Mouse (Mus musculus) kidney, postnatal 0 days (tissue): ENCODE data around the gene Cryaa. TPM values are rescaled to one million over a fixed set of nuclear protein-coding genes. Genes with fewer than 3 reads are reported as not detected.

ENCODE experiments used
- ATAC-seq: fragments of 200-750 bp; cut with Nextera tagmentation; replicated peaks from 2 replicates; pipeline ENCODE4 v1.8.0; 2017; ENCODE audit warnings: low read depth, moderate number of reproducible peaks, moderate TSS enrichment, moderate library complexity; ENCODE audit not compliant: low FRiP score
- DNase-seq: peaks from one replicate; pipeline ENCODE4 v3.0.0-alpha.2; 2016; ENCODE audit warnings: low spot score
- H3K27ac ChIP-seq: fragments of 300-500 bp; sonication (generic); 2 replicates; pipeline ENCODE4 v1.5.1; 2014; ENCODE audit warnings: mild to moderate bottlenecking
- H3K27me3 ChIP-seq: fragments of 300-500 bp; sonication (generic); 2 replicates; pipeline ENCODE4 v1.6.1; 2014; ENCODE audit warnings: low read length, mixed read lengths; ENCODE audit not compliant: insufficient read depth
- H3K36me3 ChIP-seq: fragments of 300-500 bp; sonication (generic); 2 replicates; pipeline ENCODE4 v1.6.1; 2014; ENCODE audit warnings: low read length, mixed read lengths; ENCODE audit not compliant: insufficient read depth
- H3K4me1 ChIP-seq: fragments of 300-500 bp; sonication (generic); replicated peaks from 2 replicates; pipeline ENCODE4 v1.6.1; 2014; ENCODE audit warnings: antibody characterized with exemption, low read length, mixed read lengths; ENCODE audit not compliant: insufficient read depth
- H3K4me2 ChIP-seq: fragments of 300-500 bp; sonication (generic); 2 replicates; pipeline ENCODE4 v1.6.1; 2014; ENCODE audit warnings: mild to moderate bottlenecking, low read length, moderate library complexity, mixed read lengths
- H3K4me3 ChIP-seq: fragments of 300-500 bp; sonication (generic); replicated peaks from 2 replicates; pipeline ENCODE4 v1.5.1; 2014; ENCODE audit warnings: low read depth, low read length
- H3K9ac ChIP-seq: fragments of 300-500 bp; sonication (generic); 2 replicates; pipeline ENCODE4 v1.6.1; 2014; ENCODE audit warnings: low read depth, low read length
- H3K9me3 ChIP-seq: fragments of 300-500 bp; sonication (generic); replicated peaks from 2 replicates; pipeline ENCODE4 v1.6.1; 2016; ENCODE audit warnings: low read length, inconsistent platforms, mixed read lengths
- CTCF ChIP-seq: IDR thresholded peaks from 2 replicates; pipeline ENCODE4 v1.5.1; 2016; ENCODE audit warnings: antibody characterized with exemption, low read depth, mild to moderate bottlenecking, moderate library complexity
- WGBS: fragments of 180-500 bp; shearing (Covaris S2); extraction: QIAGEN DNeasy Blood & Tissue Kit; methylation state at CpG from one replicate; pipeline ENCODE4 v1.1.7; 2014; 5-methylcytosine and 5-hydroxymethylcytosine counted together
- polyA plus RNA-seq: library from polyadenylated mRNA; unstranded; fragments of >200 nt; fragmentation: Nextera tagmentation; extraction: Ambion mirVana; gene quantifications from 2 replicates; pipeline ENCODE4 v1.2.1, GENCODE M21; 2015

Gene Cryaa
- polyA plus RNA-seq, 1 experiment from 2014 or later: 0.22 TPM

DNA sequence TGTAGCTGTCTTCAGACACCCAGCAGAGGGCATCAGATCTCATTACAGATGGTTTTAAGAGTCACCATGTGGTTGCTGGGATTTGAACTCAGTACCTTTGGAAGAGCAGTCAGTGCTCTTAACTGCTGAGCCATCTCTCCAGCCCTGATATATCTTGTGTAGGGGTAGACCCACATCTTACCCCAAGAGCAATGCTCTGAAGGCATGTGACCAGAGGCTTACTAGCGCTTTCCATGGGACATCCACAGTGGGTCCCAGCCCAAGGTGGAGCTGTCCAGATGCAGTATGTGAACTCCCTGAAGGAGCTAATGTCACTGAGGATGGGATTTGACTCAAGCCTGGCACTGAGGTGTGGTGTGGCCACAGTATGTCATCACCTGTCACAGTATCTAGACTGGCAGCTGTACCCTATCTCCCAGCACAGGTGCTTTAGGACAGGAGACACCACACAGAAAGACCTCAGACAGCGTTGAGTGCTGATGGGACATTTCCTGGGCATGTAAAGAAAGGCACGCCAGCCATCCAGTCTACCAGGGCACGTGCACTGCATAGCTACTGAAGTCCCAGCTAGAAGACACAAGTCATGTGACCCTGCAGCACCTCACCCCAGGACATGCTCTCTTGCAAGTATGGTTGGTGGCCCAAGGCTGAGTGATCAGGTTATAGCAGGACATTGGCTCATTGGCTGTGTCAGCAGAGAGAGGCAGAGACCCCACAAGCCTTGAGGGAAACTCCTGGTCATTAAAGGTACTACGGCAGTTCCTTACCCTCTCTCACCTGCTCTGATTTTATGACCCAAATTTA is 31.2 kb upstream of the Cryaa start:
- H3K27me3 ChIP-seq: no peaks in the 10 kb centered on the region
- no peak overlapping the region for H3K9ac ChIP-seq
- 95% methylated on average over 5 of the region's 5 CpGs for WGBS
- H3K4me3 ChIP-seq: no peak overlapping the region
- 0 out of 2 replicates have a peak, but pooled peaks have one; percentile 14 for TF ChIP-seq CTCF
- H3K36me3 ChIP-seq: peaks cover 45% of the 10 kb centered on the region
- H3K4me2 ChIP-seq: no peak overlapping the region
- H3K4me1 ChIP-seq: no peaks in the 10 kb centered on the region
- no peak overlapping the region for H3K27ac ChIP-seq
- ATAC-seq (peak; percentile 42; the same call in 1 of the 2 replicates), DNase-seq (no peak)
- no peaks in the 10 kb centered on the region for H3K9me3 ChIP-seq

DNA sequence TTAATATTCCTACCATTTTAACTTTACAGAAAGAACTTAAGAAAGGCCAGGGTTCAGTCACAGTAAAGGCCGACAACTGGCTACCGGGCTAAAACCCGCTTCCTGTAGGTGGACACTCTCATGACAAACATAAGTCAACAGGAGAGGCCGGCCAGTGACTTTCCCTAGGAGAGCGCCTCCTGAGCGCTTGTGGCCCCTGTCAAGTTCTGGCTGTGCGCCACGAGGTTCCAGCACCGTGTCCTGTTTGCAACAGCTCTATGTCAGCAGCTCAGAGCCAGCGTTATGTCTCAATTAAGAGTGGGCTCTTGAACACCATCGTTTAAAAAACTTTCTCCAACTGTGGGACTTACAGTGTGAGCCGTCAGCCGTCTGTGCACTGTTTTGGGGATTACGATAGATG is 25.5 kb upstream of the Cryaa start:
- Histone ChIP-seq H3K4me1 (peaks cover under 1% of the 10 kb centered on the region; the same call in 1 of the 2 replicates), H3K27ac (no peak overlapping the region), H3K36me3 (peaks cover 75% of the 10 kb centered on the region), H3K9me3 (no peaks in the 10 kb centered on the region), H3K9ac (no peak overlapping the region), H3K4me3 (no peak overlapping the region), H3K4me2 (no peak overlapping the region), H3K27me3 (no peaks in the 10 kb centered on the region)
- DNase-seq (no peak), ATAC-seq (no peak)
- 87% methylated on average over 14 of the region's 14 CpGs for WGBS
- no peak for TF ChIP-seq CTCF

- Histone ChIP-seq H3K4me2 (no peak overlapping the region), H3K9me3 (no peaks in the 10 kb centered on the region), H3K4me3 (no peak overlapping the region), H3K9ac (no peak overlapping the region), H3K27me3 (no peaks in the 10 kb centered on the region), H3K4me1 (peaks cover 5% of the 10 kb centered on the region; the same call in 1 of the 2 replicates), H3K27ac (no peak overlapping the region), H3K36me3 (peaks cover 64% of the 10 kb centered on the region)
- DNase-seq: no peak
- 85% methylated on average over 6 of the region's 6 CpGs for WGBS
- TF ChIP-seq CTCF: no peak
- no peak for ATAC-seq
Observed at GRCm38 (mm10) chr17:31653277-31653676, 24.3 kb upstream of the Cryaa start.

- 58% methylated on average over 4 of the region's 4 CpGs for WGBS
- Histone ChIP-seq H3K9ac (no peak overlapping the region), H3K9me3 (no peaks in the 10 kb centered on the region), H3K36me3 (peaks cover 47% of the 10 kb centered on the region), H3K4me1 (peaks cover 5% of the 10 kb centered on the region; the same call in 1 of the 2 replicates), H3K4me2 (no peak overlapping the region), H3K4me3 (no peak overlapping the region), H3K27me3 (no peaks in the 10 kb centered on the region), H3K27ac (no peak overlapping the region)
- no peak for TF ChIP-seq CTCF
- ATAC-seq (no peak), DNase-seq (no peak)
Observed at GRCm38 (mm10) chr17:31655366-31655765, 22.2 kb upstream of the Cryaa start.

DNA sequence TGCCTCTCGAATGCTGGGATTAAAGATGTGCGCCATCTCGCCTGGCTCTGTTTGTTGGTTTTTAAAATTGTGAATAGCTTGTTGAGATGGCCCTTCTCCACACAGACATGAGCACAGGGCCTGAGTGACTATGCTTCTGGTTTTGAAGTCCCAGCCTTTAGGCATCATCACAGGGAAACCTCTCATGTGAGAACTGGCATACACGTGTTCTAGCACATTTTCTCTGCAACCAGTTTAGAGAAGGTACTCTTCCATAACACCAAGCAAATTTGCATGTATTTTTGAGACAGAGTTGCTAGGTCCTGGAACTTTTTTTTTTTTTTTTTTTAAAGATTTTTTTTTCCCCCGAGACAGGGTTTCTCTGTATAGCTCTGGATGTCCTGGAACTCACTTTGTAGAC is 20.9 kb upstream of the Cryaa start:
- Histone ChIP-seq H3K4me1 (peaks cover 5% of the 10 kb centered on the region; the same call in 1 of the 2 replicates), H3K4me2 (no peak overlapping the region), H3K4me3 (no peak overlapping the region), H3K9ac (no peak overlapping the region), H3K27ac (no peak overlapping the region), H3K36me3 (peaks cover 34% of the 10 kb centered on the region), H3K9me3 (no peaks in the 10 kb centered on the region), H3K27me3 (no peaks in the 10 kb centered on the region)
- ATAC-seq: no peak
- no peak for DNase-seq
- 80% methylated on average over 5 of the region's 5 CpGs for WGBS
- TF ChIP-seq CTCF: no peak

DNA sequence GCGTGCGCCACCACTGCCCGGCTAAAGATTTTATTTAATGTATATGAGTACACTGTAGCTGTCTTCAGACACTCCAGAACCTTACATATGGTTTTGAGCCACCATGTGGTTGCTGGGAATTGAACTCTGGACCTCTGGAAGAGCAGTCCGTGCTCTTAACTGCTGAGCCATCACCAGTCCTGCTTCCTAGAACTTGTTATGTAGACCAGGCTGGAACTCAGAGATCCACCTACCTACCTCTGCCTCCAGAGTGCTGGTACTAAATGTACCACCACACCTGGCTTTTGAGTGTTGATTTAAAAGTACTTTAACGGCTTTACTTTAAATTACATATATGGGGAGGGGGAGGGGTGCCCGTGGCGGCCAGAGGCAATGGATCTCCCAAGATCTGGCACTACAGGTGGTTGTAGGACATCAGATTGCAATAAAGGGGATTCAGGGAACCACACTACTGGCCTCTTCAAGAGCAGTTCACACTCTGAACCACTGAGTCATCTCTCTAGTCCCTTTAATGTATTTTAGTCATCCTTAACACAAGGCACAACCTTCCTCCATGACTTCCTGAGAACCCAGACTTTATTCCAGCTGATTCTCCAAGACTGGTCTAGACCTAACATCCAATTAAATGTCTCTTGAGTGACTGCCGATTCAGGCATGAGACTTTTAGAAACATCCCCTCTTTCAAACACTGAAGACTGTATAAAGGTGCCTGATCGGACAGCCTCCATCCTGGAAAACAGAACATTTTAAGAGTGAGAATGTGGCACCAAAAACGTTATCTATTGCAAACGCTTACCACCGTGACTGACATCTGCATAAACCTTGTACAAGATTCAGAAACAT is 20.2 kb upstream of the Cryaa start:
- peaks cover 5% of the 10 kb centered on the region; the same call in 1 of the 2 replicates for H3K4me1 ChIP-seq
- H3K9ac ChIP-seq: peak overlapping the region; percentile 98
- H3K27ac ChIP-seq: peak overlapping the region; percentile 88
- no peaks in the 10 kb centered on the region for H3K9me3 ChIP-seq
- WGBS: 44% methylated on average over 12 of the region's 12 CpGs
- no peak for DNase-seq
- no peak for TF ChIP-seq CTCF
- H3K4me2 ChIP-seq: peak overlapping the region; percentile 60
- no peaks in the 10 kb centered on the region for H3K27me3 ChIP-seq
- H3K4me3 ChIP-seq: peak overlapping the region; percentile 100
- no peak for ATAC-seq
- peaks cover 27% of the 10 kb centered on the region for H3K36me3 ChIP-seq
